Mouse (Mus musculus): ENCODE measurements around the gene Fuca1.

- TF ChIP-seq MAX (IDR thresholded peaks at IDR 0.05; ENCODE audit: low read depth) = no peak
- no peak for TF ChIP-seq E2F4 (IDR thresholded peaks at IDR 0.05; ENCODE audit: insufficient read depth)
- no peak for TF ChIP-seq CEBPB (IDR thresholded peaks at IDR 0.05; ENCODE audit: insufficient read depth, poor library complexity, severe bottlenecking)
- TF ChIP-seq TCF12 (IDR thresholded peaks at IDR 0.05; ENCODE audit: insufficient read depth, poor library complexity, severe bottlenecking) = no peak
- TF ChIP-seq POLR2A (IDR thresholded peaks at IDR 0.05; ENCODE audit: insufficient read length, low read depth) = no peak
- no peak for TF ChIP-seq REST (IDR thresholded peaks at IDR 0.05; ENCODE audit: insufficient read depth, insufficient read length)
- TF ChIP-seq USF1 (IDR thresholded peaks at IDR 0.05; ENCODE audit: low read depth) = no peak
- TF ChIP-seq MYOD1 (IDR thresholded peaks at IDR 0.05; ENCODE audit: control insufficient read depth in 1 of 3, insufficient read length in 2 of 3, low read depth in 2 of 3) = no peak
- no peak for TF ChIP-seq POLR2AphosphoS2 (IDR thresholded peaks at IDR 0.05; ENCODE audit: insufficient read length, low read depth)
- TF ChIP-seq MYOG (IDR thresholded peaks at IDR 0.05; ENCODE audit: control insufficient read depth in 1 of 3, insufficient read depth in 1 of 3, insufficient read length in 2 of 3, low read depth in 2 of 3) = no peak
- TF ChIP-seq TCF3 (IDR thresholded peaks at IDR 0.05; ENCODE audit: insufficient read length, low read depth) = no peak
Measured at GRCm38 (mm10) chr4:135895071-135895571, 25.4 kb upstream of the Fuca1 start, which contains the start of gene Cnr2.

Data from myocyte (in vitro differentiated cells).